Mouse (Mus musculus) midbrain, embryonic 16.5 days (tissue): Measurements from ENCODE around the gene Tmx2. TPM values are rescaled to one million over a fixed set of nuclear protein-coding genes. Genes with fewer than 3 reads are reported as not detected.
"Not testable (repeated sequence)": the region's sequence is repeated elsewhere in the genome, so short reads cannot be mapped to it uniquely, and the experiment has no call there.

Experiments
- ATAC-seq: fragments of 200-750 bp; cut with Nextera tagmentation; 2 replicates; pipeline ENCODE4 v1.8.0; 2017; ENCODE audit warnings: moderate TSS enrichment
- H3K27ac ChIP-seq: fragments of 300-500 bp; sonication (generic); 2 replicates; pipeline ENCODE4 v1.5.1; 2014; ENCODE audit warnings: mild to moderate bottlenecking, low read length, mixed read lengths
- H3K27me3 ChIP-seq: fragments of 300-500 bp; sonication (generic); 2 replicates; pipeline ENCODE4 v1.6.1; 2014; ENCODE audit warnings: low read depth, low read length, mixed read lengths; ENCODE audit not compliant: control insufficient read depth, insufficient read depth
- H3K36me3 ChIP-seq: fragments of 300-500 bp; sonication (generic); 2 replicates; pipeline ENCODE4 v1.6.1; 2014; ENCODE audit warnings: mild to moderate bottlenecking, low read length, moderate library complexity, mixed read lengths; ENCODE audit not compliant: control insufficient read depth, insufficient read depth
- H3K4me1 ChIP-seq: fragments of 300-500 bp; sonication (generic); 2 replicates; pipeline ENCODE4 v1.6.1; 2014; ENCODE audit warnings: mild to moderate bottlenecking, low read length, mixed read lengths; ENCODE audit not compliant: control insufficient read depth, insufficient read depth
- H3K4me2 ChIP-seq: fragments of 300-500 bp; sonication (generic); 2 replicates; pipeline ENCODE4 v1.6.1; 2014; ENCODE audit warnings: mild to moderate bottlenecking, low read length, mixed read lengths
- H3K4me3 ChIP-seq: fragments of 300-500 bp; sonication (generic); 2 replicates; pipeline ENCODE4 v1.5.1; 2014; ENCODE audit warnings: low read depth, mild to moderate bottlenecking, low read length, moderate library complexity, mixed read lengths
- H3K9ac ChIP-seq: fragments of 300-500 bp; sonication (generic); 2 replicates; pipeline ENCODE4 v1.6.1; 2014; ENCODE audit warnings: low read depth, low read length, mixed read lengths
- H3K9me3 ChIP-seq: fragments of 300-500 bp; sonication (generic); replicated peaks from 2 replicates; pipeline ENCODE4 v1.6.1; 2014; ENCODE audit warnings: mild to moderate bottlenecking, low read length, mixed read lengths; ENCODE audit not compliant: control insufficient read depth, poor library complexity, severe bottlenecking
- WGBS: fragments of 180-500 bp; shearing (Covaris S2); extraction: QIAGEN DNeasy Blood & Tissue Kit; methylation state at CpG from one replicate; pipeline ENCODE4 v1.1.7; 2014; 5-methylcytosine and 5-hydroxymethylcytosine counted together
- polyA plus RNA-seq: library from polyadenylated mRNA; unstranded; fragments of >200 nt; fragmentation: Nextera tagmentation; extraction: Ambion mirVana; gene quantifications from 2 replicates; pipeline ENCODE4 v1.2.1, GENCODE M21; 2015

Gene Tmx2
- polyA plus RNA-seq, 1 experiment from 2014 or later = 301 TPM

DNA sequence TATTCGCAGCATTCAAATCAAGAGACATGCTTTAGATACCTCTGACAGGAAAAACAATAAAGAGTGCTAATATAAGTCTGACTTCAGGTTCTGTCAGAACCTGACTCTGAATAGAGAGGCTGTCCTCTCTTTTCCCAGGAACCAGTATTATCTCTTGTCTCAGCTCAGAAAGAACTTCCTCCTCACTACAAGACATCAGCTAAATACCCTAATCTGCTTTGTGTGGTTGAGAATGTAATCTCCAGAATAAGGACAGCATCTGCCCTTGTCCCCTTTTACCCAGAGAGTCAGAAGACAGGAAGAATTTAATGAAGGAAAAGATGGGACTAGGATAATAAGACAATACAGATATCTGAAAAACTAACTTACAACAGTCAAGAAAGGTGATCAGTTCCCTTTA is 24.6 kb upstream of the Tmx2 start:
- H3K4me2 ChIP-seq = no peak overlapping the region
- no peaks in the 10 kb centered on the region for H3K27me3 ChIP-seq
- peaks cover 6% of the 10 kb centered on the region; the same call in 1 of the 2 replicates for H3K36me3 ChIP-seq
- H3K4me3 ChIP-seq = no peak overlapping the region
- H3K9ac ChIP-seq = no peak overlapping the region
- H3K4me1 ChIP-seq = peaks cover 3% of the 10 kb centered on the region; the same call in 1 of the 2 replicates
- no peaks in the 10 kb centered on the region for H3K9me3 ChIP-seq
- no peak for ATAC-seq
- 100% methylated on average over 1 of the region's 1 CpGs for WGBS
- H3K27ac ChIP-seq = no peak overlapping the region

DNA sequence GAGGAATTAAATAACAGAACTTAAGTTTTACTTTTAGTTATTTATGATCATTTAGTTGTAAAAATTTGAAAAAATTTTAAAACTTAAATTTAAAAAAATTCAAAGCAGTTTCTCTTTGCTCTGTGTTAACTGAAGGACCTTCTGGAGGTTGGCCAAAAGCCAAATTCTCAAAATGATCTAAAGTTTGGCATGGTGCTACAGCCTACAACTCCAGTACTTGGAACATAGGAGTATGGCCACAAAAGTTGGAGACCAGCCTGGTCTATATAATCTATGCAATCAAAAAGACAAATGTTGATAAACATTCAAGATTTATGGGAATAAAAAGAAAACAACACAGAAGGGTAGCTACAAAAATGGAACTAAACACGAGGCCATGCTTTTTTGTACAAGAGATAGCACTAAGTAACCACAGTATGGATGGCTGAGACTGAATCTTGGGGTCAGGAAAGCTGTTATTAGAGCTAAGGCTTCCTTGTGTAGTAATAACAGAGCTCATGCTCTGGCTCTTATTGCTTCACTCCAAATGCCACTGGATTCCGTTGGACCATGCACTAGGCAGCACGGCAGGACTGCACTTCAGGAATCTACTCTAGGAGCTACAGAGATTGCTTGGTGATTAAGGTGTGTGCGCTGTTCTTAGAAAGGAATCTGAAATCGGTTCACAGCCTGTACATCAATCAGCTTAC is 16.2 kb upstream of the Tmx2 start:
- ATAC-seq = no peak
- Histone ChIP-seq H3K27me3 (no peaks in the 10 kb centered on the region), H3K27ac (no peak overlapping the region), H3K36me3 (peaks cover 25% of the 10 kb centered on the region), H3K9ac (no peak overlapping the region), H3K9me3 (no peaks in the 10 kb centered on the region), H3K4me2 (no peak overlapping the region), H3K4me1 (no peaks in the 10 kb centered on the region), H3K4me3 (no peak overlapping the region)
- WGBS = 94% methylated on average over 5 of the region's 5 CpGs

DNA sequence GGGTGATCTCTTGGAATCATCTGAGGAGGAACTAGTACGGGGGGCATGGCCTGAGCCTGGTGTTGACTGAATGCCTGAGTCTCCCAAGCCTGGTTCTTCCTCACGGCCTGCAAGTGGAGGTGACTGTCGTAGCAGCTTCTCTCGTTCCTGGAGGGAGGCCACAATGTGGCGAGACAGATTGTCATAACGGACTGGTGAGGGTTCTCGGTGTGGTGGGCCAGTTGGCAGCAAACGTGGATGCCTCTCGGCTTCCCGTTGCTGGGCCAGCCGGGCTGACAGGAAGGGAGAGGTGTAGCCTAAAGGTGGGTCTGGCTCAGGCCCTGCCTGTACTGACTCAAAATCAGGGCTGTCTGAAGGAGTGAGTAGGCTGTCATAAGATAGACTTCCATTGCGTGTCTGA is 11.1 kb upstream of the Tmx2 start:
- peaks cover 43% of the 10 kb centered on the region for H3K36me3 ChIP-seq
- 91% methylated on average over 12 of the region's 12 CpGs for WGBS
- no peak overlapping the region for H3K27ac ChIP-seq
- H3K4me1 ChIP-seq = no peaks in the 10 kb centered on the region
- H3K4me3 ChIP-seq = no peak overlapping the region
- no peaks in the 10 kb centered on the region for H3K27me3 ChIP-seq
- H3K9ac ChIP-seq = no peak overlapping the region
- ATAC-seq = peak; percentile 37; the same call in 1 of the 2 replicates
- no peaks in the 10 kb centered on the region for H3K9me3 ChIP-seq
- no peak overlapping the region for H3K4me2 ChIP-seq

DNA sequence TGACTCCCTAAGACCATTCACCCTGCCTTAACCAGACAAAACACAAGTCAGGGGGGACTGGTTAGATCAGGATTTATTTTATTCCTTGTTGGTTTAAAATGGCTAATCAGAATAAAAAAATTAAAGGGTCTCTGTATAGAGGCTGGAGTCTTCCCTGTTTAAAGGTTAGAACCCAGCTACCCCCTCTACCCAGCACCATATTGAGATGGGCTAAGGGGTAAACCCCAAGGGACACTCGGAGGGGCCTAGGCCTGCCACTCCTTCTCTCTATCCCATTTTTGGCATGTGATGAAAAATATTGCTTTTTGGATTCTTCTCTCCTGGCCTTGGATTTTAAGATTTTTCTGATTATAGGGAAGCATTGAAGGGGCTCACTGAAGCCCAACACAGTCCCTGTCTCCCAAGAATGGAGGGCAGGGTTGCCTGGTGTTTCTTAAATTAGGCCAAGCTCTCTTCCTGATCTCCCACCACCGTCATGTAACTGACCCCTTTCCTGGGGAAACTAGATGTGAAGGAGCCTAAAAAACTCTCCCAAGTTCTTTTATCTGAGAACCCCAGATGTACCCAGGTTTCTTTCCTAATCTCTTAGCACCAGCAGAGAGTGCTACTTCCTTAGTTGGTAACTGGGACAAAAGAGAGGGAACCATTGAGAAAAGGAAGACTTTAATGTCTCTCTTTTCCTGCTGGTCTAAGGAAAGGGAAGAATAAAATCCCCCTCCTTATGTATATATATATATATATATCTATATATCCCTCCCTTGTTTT is 9.3 kb upstream of the Tmx2 start:
- H3K27ac ChIP-seq = no peak overlapping the region
- H3K9me3 ChIP-seq = no peaks in the 10 kb centered on the region
- ATAC-seq = no peak
- H3K36me3 ChIP-seq = peaks cover 36% of the 10 kb centered on the region
- no peaks in the 10 kb centered on the region for H3K27me3 ChIP-seq
- H3K4me3 ChIP-seq = no peak overlapping the region
- H3K4me1 ChIP-seq = no peaks in the 10 kb centered on the region
- WGBS = 81% methylated on average over 2 of the region's 2 CpGs
- H3K4me2 ChIP-seq = no peak overlapping the region
- H3K9ac ChIP-seq = no peak overlapping the region

DNA sequence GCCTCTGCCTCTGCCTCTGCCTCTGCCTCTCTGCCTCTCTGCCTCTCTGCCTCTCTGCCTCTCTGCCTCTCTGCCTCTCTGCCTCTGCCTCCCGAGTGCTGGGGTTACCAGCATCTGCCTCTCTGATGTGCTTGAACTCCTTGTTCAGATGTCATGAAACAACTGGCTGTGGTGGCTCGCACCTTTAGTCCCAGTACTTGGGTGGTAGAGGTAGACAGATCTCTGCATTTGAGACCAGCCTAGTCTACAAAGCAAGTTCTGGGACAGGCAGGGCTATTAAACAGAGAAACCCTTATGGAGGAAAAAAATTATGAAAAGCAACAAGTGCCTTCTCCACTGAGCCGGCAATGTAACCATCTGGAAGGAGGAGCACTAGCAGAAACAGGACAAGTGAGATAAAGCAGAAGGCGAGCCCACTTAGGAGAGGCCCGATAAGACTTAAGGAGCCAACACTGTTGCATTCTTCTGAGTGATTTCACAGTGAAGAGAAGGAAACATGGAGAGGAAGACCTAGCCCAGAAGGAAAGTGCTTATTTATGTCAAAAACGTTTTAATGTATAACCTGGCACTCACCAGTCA is 3.8 kb upstream of the Tmx2 start:
- Histone ChIP-seq H3K4me3 (no peak overlapping the region), H3K27ac (no peak overlapping the region), H3K4me2 (no peak overlapping the region), H3K4me1 (peaks cover 9% of the 10 kb centered on the region), H3K9me3 (no peaks in the 10 kb centered on the region), H3K9ac (no peak overlapping the region), H3K36me3 (peaks cover 6% of the 10 kb centered on the region), H3K27me3 (no peaks in the 10 kb centered on the region)
- WGBS = 91% methylated on average over 6 of the region's 6 CpGs
- no peak for ATAC-seq

- Histone ChIP-seq H3K27ac (peak within 1 kb of the TSS; percentile 86), H3K27me3 (no peaks in the 10 kb centered on the region), H3K9ac (peak within 1 kb of the TSS; percentile 83), H3K4me2 (peak within 1 kb of the TSS; percentile 67), H3K36me3 (no peaks in the 10 kb centered on the region; the same call in 1 of the 2 replicates), H3K9me3 (no peaks in the 10 kb centered on the region), H3K4me3 (peak within 1 kb of the TSS; percentile 98), H3K4me1 (peaks cover 21% of the 10 kb centered on the region)
- under 1% methylated on average over 43 of the region's 44 CpGs for WGBS
- ATAC-seq = peak; percentile 100
These were observed 716 bp downstream of the Tmx2 start, which contains the start of the genes Gm28635 and Med19 for GRCm38 (mm10) chr2:84677968-84678880. Gene Gm28635, minus strand, starts transcription at chr2:84678041. Gene Med19, plus strand, starts transcription at chr2:84678402.

GRCm38 (mm10) chr2:84677270-84677967 is 1.5 kb downstream of the Tmx2 start:
- peak overlapping the region; percentile 73 for H3K9ac ChIP-seq
- no peaks in the 10 kb centered on the region for H3K27me3 ChIP-seq
- peak overlapping the region; percentile 67 for H3K4me2 ChIP-seq
- 12% methylated on average over 21 of the region's 22 CpGs for WGBS
- peak overlapping the region; percentile 86 for H3K27ac ChIP-seq
- H3K4me3 ChIP-seq = peak overlapping the region; percentile 65
- peaks cover 21% of the 10 kb centered on the region for H3K4me1 ChIP-seq
- peak; percentile 75 for ATAC-seq
- no peaks in the 10 kb centered on the region for H3K9me3 ChIP-seq
- peaks cover 6% of the 10 kb centered on the region; the same call in 1 of the 2 replicates for H3K36me3 ChIP-seq

DNA sequence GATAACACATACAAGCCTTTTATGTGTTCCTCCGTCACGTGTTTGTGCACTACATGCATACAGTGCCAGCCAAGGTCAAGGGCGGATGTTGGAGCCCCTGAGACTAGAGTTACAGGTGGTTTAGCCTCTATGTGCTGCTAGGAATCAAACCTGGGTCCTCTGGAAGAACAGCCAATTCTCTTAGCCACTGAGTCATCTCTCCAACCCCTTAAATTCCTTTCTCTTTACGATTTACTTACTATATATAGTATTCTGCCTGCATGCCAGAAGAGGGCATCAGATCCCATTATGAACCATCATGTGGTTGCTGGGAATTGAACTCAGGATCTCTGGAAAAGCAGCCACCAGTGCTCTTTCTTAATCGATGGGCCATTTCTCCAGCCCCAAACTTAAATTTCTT is 7.4 kb downstream of the Tmx2 start:
- H3K36me3 ChIP-seq, H3K27me3 ChIP-seq, H3K9me3 ChIP-seq, ATAC-seq, H3K9ac ChIP-seq, H3K4me3 ChIP-seq: not testable (repeated sequence)
- Histone ChIP-seq H3K27ac (peak overlapping the region; percentile 33; the same call in 1 of the 2 replicates), H3K4me1 (peaks cover 14% of the 10 kb centered on the region), H3K4me2 (peak overlapping the region; percentile 63)
- 43% methylated on average over 4 of the region's 5 CpGs for WGBS
